Mouse (Mus musculus): ENCODE measurements around the gene Ctsa. TPM values are rescaled to one million over a fixed set of nuclear protein-coding genes. Genes with fewer than 3 reads are reported as not detected.
"Not testable (repeated sequence)": the region's sequence is repeated elsewhere in the genome, so short reads cannot be mapped to it uniquely, and the experiment has no call there.

The Ctsa gene
- total RNA-seq, 2 experiments from 2014 or later: 104 to 105 TPM

DNA sequence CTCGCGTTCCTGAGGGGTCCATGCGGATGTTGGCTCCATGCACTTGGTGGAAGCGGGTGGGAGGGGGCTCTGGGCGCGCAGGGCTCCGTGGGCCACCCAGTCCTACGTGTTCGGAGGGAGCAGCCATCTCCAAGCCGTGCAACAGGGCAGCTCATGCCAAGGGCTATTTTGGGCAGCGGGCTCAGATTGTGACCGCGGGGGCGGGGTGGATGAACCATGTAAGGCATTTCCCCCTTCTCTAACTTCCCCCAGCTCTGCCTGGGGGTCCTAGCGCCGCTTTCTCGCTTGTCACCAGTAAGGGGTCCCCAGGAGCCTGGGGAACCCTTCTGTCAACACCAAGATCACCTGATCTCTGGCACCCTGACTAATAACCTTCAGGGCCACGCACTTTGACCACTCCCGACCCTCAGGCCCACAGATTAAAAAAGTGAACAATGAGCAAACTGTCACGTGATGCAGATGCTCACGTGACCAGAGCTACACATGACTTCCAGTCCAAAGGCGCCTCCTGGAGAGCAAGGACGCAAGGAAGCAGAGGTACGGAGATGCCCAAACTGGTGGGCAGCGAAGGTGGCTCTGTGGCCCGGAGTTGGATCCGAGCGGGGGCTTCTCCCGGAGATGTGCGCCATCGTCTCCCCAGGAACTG lies 764 bp downstream of the Ctsa start, which contains the start of gene Neurl2:
Gene Neurl2 (minus strand): TSS at position 143 of the 646 bp plus-strand sequence.
- intact Hi-C loops (cut with DNase I): no loop called here
- peak; percentile 89 to 91 for DNase-seq (ENCODE audit: low spot score in 2 of 2)

DNA sequence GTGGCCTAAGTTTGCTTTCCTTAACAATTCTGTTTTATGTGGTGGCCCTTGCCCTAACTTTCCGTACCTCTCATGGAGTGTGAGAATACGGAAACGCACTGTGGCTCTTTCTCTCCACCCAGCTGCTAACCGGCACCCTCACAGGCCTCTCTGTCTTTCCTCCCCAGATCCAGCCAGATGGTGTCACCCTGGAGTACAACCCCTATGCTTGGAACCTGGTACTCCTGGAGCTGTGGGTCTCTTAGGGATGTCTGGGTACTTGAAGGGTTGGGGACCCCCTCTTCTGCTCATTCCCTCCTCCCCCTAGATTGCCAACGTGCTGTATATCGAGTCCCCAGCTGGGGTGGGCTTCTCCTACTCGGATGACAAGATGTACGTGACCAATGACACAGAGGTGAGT lies 1.9 kb downstream of the Ctsa start:
- intact Hi-C loops (cut with DNase I): loop anchor here (2.0 kb wide), 1 partner anchor 44 kb away; the partner anchor contains the start of gene Pcif1
- DNase-seq (ENCODE audit: low spot score in 2 of 2): no peak

DNA sequence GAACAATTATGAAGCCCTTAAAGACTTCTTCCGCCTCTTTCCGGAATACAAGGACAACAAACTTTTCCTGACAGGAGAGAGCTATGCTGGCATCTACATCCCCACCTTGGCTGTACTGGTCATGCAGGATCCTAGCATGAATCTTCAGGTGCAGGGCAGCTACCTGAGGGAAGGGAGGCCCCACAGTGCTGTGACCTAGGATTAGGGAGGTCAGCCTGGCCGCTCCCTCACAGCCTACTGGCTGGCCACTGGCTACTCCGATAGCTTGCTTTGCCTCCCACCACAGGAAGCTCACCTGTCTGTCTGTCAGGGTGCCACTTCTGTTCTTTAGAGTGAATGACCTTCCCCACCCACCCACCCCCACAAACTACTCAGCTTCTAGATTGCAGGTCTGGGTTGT lies 2.5 kb downstream of the Ctsa start:
- no peak for DNase-seq (ENCODE audit: low spot score in 2 of 2)
- intact Hi-C loops (cut with DNase I): loop anchor here (2.0 kb wide), 1 partner anchor 44 kb away; the partner anchor contains the start of gene Pcif1

DNA sequence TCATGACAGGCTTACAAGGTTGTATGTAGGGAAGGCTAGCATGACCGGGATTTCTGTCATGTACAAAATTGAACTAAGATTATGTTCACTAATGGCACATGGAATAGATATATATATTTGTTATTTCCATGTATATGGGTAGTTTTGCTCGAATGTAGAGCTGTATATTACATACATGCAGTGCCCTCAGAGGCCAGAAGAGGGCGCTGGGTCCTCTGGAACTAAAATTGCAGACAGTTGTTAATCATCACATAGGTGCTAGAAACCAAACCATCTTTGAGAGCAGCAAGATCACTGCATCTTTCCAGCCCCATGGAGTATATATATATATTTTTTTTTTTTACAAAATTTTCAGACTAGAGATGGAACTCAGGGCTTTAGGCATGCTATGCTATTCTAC lies 13.1 kb downstream of the Ctsa start:
- no peak for DNase-seq (ENCODE audit: low spot score in 2 of 2)
- intact Hi-C loops (cut with DNase I): no loop called here

DNA sequence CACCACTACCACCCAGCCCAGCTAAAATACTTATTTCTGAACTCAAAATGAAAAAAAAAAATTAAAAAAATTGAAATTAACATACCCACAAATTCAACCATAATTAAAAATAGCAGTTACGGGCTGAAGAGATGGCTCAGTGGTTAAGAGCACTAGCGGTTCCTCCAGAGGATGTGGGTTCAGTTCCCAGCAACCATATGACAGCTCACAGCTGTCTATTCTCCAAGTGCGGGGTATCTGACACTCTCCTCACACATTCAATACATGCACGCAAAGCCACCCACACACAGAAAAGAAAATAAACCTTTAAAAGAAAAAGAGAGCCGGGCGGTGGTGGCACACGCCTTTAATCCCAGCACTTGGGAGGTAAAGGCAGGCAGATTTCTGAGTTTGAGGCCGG lies 17.4 kb downstream of the Ctsa start:
- intact Hi-C loops (cut with DNase I): no loop called here
- no peak for DNase-seq (ENCODE audit: low spot score in 2 of 2)

DNA sequence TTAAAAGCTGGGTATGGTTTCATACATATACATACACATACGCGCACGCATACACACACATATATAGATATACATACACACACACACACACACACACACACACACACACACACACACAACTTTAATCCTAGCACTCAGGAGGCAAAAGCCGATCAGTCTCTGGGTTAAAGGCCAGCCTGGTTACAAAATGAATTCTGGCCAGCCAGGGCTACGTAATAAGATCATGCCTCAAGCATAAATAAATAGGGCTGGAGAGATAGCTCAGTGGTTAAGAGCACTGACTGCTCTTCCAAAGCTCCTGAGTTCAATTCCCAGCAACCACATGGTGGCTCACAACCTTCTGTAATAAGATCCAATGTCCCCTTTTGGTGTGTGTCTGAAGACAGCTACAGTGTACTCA lies 22.9 kb downstream of the Ctsa start:
- intact Hi-C loops (cut with DNase I); DNase-seq (ENCODE audit: low spot score in 2 of 2): not testable (repeated sequence)

DNA sequence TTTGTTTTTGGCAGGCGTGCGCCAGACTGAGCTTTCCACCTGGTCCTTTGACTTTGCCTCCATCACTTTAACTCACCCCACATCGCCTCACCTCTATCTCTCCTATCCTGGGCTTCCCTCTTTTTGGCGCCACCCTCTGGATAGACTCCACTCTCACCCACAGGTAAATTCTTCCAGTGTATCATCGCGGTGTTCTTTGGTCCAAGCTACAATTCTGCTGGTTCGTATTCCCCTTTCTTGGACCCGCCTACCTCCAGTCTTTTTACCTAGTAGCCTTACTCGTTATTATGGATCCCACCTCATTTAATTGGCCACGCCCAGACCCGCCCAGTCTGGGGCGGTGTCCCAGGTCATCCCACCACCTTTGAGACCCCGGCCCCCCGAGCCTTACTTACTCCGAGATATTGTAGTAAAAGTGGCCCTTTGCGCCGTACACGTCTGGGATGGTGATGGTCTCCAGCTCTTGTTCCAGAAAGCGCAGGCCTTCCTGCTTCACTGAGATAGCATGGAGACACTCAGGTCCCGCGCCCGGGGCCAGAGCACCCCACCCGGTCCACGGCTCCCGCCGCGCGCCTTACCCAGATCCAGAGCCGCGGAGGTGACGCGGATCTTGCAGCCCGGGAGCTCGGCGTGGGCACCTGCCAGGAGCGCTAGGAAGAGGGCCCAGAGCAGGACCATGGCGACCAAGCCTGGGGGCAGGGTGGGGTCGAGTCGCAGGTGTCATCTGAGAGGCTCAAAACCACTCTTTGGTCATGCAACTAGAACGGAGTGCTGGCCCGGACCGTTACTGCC lies 23.8 kb downstream of the Ctsa start:
- intact Hi-C loops (cut with DNase I): no loop called here
- no peak for DNase-seq (ENCODE audit: low spot score in 2 of 2)

DNA sequence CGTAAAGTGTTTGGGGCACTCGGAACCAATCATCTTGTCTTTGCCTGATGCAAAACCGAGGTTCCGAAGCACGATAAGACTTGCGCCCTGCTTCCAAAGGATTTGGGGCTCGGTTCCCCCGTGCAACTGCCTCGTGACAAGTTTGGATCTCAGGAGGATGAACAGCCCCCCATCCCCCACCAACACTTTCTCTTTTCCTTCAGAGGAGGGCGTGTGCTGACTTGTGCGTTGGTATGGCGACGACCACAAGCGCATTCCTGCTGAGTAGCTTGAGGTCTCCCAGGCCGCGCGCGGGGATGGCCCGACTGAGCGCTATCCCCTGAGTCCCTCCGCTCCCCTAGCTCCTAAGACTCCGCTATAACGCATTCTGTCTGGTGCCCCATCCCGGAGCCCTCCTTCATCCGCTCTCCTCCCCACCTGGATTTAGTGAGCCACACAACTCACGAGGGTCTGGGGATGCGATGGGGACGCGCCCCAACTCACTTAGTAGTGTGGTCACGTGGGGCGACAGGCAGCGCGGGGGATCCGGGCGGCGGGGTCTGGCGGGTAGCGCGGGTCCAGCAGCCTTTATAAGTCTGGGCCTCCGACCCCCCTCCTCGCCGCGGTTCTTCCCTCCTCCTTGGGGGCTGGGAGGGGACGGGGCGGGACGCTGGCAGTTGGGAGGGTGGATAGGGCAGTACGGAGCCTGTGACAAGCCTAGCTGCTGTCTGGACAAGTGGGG lies 24.6 kb downstream of the Ctsa start, which contains the start of gene Pltp:
Gene Pltp (minus strand): TSS at position 611 of the 721 bp plus-strand sequence.
- peak in 1 of 2 experiments; percentile 31 for DNase-seq (ENCODE audit: low spot score in 2 of 2)
- intact Hi-C loops (cut with DNase I): no loop called here

DNA sequence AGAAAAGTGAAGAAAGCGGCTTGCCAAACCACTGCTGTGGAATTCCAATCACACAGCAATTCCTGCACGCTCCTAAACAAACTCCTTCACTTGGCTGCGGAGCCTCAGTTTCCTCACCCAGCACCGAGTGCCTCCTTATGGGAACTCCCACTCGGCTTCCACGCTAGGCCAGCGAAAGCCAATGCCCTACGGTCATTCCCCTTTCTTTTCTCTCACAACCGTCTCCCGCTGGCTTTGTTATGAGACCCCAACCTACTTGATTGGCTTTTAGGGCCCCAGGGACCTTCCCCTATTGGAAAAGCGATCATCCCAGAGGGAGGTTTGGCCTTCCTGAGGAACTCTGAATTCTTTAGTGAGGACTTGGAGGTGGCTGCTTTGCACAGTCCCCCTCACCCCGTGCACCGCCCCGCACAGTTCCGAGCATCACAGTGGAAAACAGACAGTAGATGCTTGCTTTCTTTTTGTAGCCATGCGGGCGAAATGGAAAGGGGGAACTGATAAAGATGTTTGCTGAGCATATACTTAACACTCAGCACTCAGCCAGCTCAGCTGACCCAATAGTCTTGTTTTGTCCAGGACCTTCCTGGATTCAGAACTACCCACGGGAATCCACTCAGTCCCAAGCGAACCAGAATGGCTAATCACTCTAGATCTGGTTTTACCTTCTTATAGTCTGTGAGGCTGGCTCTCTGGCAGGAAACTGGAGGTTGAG lies 25.3 kb downstream of the Ctsa start:
- intact Hi-C loops (cut with DNase I): no loop called here

DNA sequence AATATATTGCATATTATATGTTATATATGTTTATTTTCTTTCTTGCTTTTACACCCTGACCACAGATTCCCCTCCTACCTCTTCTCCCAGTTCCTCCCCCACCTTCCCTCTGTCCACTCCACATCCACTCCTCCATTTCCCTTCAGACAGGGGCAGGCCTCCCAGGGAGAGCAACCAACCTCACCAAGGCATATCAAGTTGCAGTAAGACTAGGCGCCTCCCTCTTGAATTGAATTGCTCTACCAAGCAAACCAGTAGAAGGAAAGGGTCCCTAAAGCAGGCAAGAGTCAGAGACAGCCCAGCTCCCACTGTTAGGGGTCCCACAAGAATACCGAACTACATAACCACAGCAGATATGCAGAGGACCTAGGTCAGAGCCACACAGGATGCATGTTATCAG lies 26.5 kb downstream of the Ctsa start:
- no peak for DNase-seq (ENCODE audit: low spot score in 2 of 2)
- intact Hi-C loops (cut with DNase I): no loop called here

More for the DNA sequence above, 25.3 kb downstream of the Ctsa start:
- DNase-seq (ENCODE audit: low spot score in 2 of 2): no peak

DNA sequence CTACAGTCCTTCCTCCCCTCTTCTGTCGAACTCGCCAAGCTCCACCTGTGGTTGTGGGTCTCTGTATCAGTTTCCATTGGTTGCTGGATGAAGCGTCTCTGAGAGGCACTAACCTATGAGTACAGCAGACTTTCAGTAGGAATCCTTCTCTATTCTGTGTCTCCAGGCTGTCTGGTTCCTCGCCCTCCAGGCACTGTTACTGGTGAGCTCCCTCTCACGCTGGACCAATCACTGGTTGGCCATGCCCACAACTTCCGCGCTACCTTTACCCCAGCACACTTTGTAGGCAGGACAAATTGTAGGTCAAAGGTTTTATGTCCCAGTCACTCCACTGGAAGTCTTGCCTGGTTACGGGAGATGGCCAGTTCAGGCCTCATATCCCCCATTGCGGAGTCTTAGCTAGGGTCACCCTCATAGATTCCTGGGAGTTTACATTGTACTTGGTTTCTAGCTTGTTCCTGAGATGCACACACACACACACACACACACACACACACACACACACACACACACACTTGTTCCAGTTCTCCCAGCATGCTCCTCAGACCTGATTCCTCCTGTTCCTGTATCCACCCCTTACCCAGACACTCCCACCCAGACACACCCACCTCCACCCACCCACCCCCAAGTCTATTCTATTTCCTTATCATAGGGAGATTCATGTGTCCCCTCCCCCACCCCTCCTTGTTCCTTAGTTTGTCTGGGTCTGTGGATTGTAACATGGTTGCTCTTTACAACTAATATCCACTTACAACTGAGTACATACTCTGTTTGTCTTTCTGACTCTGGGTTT lies 27.2 kb downstream of the Ctsa start:
- DNase-seq (ENCODE audit: low spot score in 2 of 2): no peak
- intact Hi-C loops (cut with DNase I): no loop called here

DNA sequence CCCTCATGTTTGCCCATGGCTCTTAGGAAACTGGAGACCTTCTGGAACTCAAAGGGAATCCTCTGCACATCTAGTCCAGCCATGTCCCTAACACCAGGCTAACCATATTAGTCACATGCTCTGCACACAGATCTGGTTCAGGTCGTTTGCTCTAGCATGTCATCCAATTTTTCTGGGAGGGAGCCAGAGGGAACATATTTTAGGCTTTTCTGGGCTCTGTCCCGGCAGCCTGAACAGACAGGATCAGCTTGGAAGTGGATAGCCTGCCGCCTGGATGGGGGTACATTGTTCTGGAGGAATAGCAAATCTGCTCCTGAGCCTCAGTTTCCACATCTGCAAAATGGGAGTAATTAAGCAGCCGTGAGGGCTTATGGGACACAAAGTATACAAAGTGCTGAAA lies 28.4 kb downstream of the Ctsa start:
- no peak for DNase-seq (ENCODE audit: low spot score in 2 of 2)
- intact Hi-C loops (cut with DNase I): no loop called here

DNA sequence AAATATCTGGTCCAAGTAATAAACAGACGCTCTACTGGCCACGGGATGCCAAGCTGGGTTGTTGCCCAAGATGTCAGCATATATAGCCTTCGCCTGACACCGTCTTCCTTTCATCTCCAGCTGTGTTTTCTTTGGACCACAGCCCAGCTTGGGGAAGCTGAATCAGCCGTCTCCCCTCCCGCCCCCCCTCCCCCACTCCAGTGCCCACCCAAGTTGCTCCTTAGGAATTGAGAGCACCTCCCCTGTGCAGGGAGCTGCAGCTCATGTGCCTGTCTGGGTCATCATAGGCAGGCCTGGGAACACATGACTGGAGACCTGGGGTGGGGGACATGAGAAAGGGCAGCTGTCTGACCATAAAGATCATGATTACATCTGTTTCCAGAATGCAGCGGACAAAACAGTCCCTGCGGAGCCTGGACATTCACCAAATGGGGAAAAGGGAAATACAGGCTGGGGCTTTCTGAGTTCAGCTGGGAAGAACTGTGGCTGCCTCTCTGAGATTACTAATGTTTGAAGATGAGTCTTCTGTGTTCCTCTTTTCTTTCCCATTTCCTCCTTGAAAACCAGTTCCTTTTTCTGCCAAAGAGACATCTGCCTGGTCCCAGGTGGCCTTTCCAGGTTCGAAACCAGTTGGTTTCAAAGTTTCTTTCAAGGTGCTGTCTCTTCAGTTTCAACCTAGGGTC lies 29.6 kb downstream of the Ctsa start:
- no peak for DNase-seq (ENCODE audit: low spot score in 2 of 2)
- intact Hi-C loops (cut with DNase I): no loop called here

DNA sequence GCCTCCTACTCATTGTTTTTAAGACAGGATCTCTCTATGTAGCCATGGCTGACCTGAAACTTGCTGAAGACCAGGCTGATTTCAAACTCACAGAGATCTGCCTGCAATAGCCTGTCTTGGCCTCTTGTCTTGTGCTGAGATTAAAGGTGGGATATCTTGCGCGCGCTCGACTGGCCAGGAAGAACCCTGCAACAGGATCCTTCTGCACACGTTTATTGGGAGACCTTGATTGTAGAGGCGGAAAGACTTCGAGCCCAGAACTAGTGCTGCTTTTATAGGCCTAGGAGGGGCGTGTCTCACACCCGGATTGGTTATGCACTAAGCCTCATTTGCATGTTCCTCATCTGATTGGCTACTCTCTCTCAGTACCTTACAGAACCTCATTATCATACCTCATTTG lies 30.7 kb downstream of the Ctsa start:
- intact Hi-C loops (cut with DNase I); DNase-seq (ENCODE audit: low spot score in 2 of 2): not testable (repeated sequence)

DNA sequence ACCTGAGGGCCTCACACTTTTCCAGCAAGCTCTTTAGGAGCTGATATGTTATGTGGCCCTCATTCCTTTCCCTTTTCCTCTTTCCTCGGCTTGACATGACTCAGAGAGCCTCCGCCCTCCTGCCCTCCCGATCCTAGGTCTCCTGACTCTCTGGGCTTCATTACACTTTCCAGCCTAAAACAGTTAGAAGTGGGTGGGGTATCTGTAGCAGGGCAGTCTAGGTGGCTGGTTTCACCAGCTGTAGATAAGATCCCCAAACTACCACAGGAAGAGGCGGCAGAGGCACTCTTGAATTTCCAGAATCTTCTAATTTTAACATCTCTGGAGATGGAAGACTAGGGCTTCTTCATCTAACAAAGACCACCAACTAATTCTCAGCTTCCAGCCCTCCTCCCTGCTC lies 31.9 kb downstream of the Ctsa start:
- DNase-seq (ENCODE audit: low spot score in 2 of 2): no peak

DNA sequence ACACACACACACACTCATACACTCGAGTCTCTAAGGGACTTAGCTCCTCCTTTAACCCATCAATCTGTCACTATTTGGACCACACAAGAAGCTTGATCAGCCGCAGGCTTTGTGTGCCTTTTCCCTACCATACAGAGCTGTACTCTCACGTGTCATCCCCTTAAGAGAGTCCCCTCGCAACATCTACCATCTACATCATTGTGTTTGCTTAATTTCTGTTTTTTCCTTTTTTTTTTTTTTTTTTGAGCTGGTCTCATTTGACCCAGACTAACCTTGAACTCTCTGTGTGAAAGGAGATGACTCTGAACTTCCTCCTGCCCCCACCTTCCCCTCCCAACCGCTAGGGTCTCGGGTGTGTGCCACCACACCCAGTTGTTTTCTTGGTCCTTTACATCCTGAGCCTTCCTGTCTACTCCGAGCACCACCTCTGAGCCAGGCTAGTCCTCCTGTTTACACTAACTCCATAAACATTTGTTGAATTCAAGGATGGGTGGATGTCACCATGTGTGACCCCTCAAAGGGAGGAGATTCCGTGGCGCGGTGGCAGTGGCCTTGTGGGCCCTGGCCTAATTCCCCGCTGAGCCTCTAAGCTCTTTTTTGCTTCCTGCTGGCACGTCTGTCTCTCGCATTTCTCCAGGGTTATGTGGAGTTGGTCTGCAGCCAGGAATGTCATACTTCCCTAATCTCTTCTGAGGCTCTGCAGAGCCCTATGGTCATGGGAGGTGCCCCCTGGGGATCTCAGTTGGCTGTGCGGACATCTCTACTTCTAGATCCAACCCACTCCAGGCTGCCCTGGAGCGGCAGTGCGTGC lies 34.3 kb downstream of the Ctsa start:
- DNase-seq (ENCODE audit: low spot score in 2 of 2): no peak
- intact Hi-C loops (cut with DNase I): no loop called here

More for the DNA sequence above, 31.9 kb downstream of the Ctsa start:
- intact Hi-C loops (cut with DNase I): no loop called here

DNA sequence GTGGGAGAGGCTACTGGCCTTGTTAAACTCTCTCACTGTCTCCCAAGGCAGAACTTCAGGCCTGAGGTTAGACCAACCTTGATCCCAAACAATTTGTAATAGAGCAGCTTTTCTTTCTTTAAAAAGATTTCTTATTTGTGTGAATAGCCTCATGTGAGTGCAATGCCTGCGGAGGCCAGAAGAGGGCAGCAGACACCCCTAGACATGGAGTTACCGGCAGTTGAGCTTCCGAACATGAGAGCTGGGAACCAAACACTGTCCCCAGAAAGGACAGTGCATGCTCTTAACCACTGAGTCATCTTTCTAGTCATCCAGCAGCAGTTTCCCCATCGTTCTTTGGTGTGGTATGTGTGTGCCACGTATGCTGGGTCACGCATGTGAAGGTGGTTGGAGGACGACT lies 34.9 kb downstream of the Ctsa start:
- intact Hi-C loops (cut with DNase I): no loop called here
- DNase-seq (ENCODE audit: low spot score in 2 of 2): no peak

DNA sequence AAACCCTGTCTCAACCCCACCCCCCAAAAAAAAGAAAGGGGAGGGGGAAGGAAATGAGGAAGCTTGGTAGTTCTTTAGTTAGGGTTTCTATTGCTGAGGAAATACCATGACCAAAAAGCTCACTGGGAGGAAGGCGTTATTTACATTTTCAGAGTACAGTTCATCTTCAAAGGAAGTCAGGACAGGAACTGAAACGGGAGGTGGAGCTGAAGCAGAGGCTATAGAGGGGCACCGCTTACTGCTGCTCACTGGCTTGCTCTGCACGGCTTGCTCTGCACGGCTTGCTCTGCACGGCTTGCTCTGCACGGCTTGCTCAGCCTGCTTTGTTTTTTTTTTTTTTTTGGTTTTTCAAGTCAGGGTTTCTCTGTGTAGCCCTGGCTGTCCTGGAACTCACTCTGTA lies 35.8 kb downstream of the Ctsa start:
- intact Hi-C loops (cut with DNase I): no loop called here
- DNase-seq (ENCODE audit: low spot score in 2 of 2): no peak

Measured in left cerebral cortex, postnatal 36 days (tissue).